Mouse (Mus musculus) skeletal muscle tissue, adult 2 months (tissue): ENCODE data around the gene Rps26.
A peak's percentile ranks its signal among the peaks of the same experiment; 100 is the strongest.
"Not testable (repeated sequence)": the region's sequence is repeated elsewhere in the genome, so short reads cannot be mapped to it uniquely, and the experiment has no call there.

Experiments
- DNase-seq: peaks from one replicate; pipeline ENCODE4 v3.0.0-alpha.2; 2012; ENCODE audit warnings: low read depth, low spot score

The Rps26 gene

DNA sequence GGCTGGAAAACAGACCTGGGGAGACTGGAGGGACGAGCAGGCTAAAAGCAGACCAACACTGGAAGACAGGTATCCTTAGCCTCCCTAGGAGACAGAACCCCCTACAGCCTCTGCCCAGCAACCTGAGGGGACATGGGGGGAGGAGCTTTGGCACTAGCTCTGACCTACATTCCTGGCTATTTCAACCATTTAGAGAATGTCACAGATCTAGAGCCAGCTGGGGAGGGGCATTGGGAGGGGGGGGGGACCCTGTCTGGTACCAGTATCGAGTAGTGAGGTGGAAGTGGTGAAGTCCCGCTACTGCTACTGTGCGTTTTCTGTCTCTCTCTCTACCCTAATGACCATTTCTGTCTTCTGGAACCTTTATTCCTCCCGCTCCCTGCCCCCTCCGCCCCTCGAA, 15.3 kb upstream of the Rps26 start:
- DNase-seq: no peak

GRCm38 (mm10) chr10:128640891-128641290, 14.3 kb upstream of the Rps26 start:
- no peak for DNase-seq

- DNase-seq: no peak
Observed at GRCm38 (mm10) chr10:128639999-128640398, 13.5 kb upstream of the Rps26 start.

- no peak for DNase-seq
Observed at GRCm38 (mm10) chr10:128637011-128637410, 10.5 kb upstream of the Rps26 start.

- DNase-seq: no peak
Observed at GRCm38 (mm10) chr10:128636561-128636960, 10.0 kb upstream of the Rps26 start.

GRCm38 (mm10) chr10:128635697-128636096, 9.2 kb upstream of the Rps26 start:
- no peak for DNase-seq

DNA sequence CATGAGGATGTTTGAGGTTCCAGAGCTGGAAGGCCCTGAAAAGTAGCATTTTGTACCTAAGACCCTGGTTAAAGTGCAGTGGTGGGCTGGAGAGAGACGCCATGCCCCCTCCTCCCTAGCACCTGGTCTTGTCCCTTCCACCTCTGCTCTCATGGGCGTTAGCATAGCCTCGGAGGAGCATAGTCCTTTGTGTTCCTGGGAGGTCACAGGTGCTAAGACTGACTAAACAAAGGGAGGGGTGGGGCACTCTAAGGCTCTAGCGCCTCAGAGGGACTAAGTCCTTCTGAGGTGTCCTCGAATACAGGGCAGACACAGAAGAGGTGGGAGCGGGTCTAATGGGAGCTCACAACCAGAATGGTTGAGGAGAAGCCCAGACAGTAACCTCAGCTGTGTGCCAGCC, 5.0 kb upstream of the Rps26 start:
- no peak for DNase-seq

DNA sequence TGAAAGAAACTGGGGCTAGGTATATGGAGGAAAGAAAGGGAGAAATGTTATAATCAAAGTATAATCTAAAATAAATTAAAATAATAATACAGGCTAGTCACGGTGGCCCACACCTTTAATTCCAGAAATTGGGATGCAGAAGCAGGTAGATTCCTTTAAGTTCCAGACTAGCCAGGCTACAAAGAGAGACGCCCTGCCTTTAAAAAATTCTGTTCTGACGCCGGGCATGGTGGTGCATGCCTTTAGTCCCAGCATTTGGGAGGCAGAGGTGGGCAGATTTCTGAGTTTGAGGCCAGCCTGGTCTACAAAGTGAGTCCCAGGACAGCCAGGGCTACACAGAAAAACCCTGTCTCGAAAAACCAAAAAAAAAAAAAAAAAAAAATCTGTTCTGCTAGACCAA, 3.8 kb upstream of the Rps26 start:
- DNase-seq: not testable (repeated sequence)

GRCm38 (mm10) chr10:128629746-128630145, 3.2 kb upstream of the Rps26 start:
- DNase-seq: no peak

GRCm38 (mm10) chr10:128627398-128628317, 1.1 kb upstream of the Rps26 start:
- DNase-seq: no peak

DNA sequence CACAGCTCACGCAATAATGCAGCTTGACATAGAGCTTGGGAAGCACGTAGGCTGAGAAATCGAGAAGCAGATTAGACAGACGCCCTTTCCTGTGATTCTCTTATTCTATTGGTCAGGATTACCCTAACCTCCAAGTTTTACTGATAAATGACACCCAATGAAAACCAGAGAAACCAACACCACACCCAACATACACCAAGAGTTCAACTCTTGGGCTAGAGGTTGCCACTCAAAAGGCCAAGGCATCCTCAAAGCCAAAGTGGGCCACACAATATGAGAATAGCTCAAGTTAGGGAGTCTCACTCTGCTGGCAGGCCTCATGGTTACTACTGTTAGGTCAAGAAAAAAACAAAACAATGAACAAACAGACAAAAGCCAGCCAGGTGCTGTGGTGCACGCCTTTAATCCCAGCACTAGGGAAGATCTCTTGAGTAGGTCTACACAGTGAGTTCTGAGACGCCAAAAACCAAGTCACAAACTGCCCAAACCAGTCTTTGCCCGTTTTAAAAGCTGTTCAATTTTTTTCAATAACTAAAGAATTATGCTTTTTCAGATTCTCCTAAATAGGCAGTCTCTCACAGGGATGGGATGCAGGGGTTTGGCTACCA, 1.2 kb downstream of the Rps26 start:
- no peak for DNase-seq

DNA sequence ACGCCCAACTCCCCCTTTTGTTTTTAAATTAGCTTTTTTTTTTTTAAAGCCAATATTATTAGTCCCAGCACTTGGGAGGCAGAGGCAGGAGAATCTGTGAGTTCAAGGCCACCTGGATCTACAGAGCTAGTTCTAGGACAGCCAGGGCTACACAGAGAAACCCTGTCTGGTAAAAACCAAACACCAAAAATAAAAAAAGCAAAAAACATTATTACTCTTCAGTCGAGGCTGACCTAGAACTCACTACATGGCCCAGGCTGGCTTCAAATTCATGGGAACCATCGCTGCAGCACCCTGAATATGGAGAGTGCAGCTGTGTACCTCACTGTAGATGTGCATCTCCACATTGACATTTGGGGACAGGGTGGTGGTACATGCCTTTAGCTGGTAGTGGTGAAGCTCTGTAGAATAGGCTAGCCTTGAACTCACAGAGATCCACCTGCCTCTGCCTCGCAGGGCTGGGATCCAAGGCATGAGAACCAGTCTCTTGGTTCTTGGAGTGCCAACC, 3.4 kb downstream of the Rps26 start:
- not testable (repeated sequence) for DNase-seq

DNA sequence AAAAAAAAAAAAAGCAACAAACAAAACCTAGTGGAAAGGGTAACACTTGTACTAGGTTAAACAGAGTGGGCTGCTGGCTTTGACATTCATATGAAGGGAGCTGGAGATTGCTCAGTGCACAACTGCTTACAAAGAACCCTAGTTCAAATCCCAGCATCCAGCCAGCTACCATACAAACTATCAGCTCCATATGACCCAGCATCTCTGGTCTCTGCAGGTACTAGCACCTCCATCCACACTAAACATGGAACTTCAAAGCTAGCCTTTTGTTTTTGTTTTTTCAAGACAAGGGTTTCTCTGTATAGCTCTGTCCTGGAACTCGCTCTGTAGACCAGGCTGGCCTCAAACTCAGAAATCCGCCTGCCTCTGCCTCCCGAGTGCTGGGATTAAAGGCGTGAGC, 3.8 kb downstream of the Rps26 start:
- DNase-seq: no peak

DNA sequence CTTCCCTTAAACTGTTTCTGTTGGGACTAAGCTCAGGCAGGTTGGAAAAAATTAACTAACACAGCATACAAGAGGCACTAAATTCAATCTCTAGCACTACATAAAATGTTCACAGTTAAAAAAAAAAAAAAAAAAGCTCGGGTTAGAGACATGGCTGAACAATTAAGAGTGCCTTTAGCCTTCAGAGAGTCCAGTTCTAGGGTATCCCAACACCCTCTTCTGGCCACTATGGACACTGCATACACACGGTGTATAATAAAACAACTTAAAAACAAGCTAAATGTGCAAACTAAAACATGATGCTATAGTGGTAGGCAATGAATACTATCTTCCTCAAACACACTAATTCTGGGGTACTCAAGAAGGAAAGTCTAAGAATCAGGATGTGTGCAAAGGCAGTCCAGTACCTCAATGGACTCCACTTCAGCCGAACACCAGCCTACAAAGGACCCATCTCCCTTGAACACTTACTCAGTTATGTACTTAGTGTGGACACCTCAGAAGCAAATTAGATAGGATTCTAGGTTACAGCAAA, 4.5 kb downstream of the Rps26 start:
- DNase-seq: no peak

DNA sequence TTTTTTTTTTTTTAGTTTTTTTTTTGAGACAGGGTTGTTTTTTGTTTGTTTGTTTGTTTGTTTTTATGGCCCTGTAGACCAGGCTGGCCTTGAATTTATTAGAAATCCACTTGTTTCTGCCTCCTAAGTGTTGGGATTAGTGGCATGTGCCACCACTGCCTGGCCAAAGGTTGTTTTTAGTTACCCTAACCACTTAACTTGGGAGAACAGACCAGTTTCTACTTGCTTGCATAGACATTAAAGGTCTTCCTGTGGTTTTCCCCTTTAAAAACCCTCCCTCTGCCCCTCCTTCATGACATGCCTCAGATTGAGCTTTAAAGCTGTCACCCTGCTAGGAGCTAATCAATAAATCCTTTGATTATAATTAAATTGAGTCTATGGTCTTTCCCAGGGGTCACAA, 6.3 kb downstream of the Rps26 start:
- DNase-seq: no peak

DNA sequence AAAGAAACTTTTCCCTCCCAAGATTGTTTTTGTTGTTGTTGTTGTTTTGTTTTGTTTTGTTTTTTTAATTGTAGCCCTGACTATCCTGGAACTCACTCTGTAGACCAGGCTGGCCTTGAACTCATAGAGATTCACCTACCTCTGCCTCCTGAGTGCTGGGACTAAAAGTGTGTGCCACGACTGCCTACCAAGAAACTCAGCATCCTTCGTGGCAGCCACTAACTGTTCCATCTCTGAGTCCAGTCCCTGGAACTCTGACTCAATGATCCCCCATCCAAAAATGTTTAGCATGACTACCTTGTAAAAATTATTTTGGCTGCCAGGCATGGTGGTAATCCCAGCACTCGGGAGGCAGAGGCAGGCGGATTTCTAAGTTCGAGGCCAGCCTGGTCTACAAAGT, 7.4 kb downstream of the Rps26 start:
- DNase-seq: not testable (repeated sequence)

DNA sequence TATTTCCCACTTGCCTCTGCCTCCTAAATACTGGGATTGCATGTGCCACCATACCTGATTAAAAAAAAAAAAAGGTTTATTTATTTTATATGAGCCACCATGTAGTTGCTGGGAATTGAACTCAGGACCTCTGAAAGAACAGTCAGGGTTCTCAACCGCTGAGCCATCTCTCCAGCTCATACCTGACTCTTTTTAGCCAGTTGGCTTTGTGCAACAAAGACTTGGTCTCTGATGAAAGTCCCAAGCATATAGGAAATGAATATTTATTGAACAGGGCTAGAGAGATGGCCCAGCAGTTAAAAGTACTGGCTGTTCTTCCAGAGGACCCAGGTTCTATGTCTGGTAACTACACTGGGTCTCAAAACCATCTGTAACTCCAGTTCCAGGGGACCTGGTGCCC, 8.0 kb downstream of the Rps26 start:
- no peak for DNase-seq

GRCm38 (mm10) chr10:128615798-128616448, 10.6 kb downstream of the Rps26 start:
- not testable (repeated sequence) for DNase-seq

- no peak for DNase-seq
Observed at GRCm38 (mm10) chr10:128614934-128615333, 11.6 kb downstream of the Rps26 start.

- DNase-seq: not testable (repeated sequence)
Observed at GRCm38 (mm10) chr10:128613820-128614219, 12.7 kb downstream of the Rps26 start.

DNA sequence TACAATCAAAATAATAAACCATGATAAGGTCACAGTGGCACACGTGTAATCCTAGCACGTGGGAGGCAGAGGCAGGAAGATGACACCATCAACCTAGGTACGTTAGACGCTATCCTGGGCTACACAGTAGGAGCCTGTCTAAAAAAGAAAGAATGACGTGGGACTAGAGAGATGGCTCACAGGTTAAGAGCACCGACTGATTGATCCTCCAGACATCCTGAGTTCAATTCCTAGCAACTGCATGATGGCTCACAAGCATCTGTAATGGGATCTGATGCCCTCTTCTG, 13.4 kb downstream of the Rps26 start:
- no peak for DNase-seq

DNA sequence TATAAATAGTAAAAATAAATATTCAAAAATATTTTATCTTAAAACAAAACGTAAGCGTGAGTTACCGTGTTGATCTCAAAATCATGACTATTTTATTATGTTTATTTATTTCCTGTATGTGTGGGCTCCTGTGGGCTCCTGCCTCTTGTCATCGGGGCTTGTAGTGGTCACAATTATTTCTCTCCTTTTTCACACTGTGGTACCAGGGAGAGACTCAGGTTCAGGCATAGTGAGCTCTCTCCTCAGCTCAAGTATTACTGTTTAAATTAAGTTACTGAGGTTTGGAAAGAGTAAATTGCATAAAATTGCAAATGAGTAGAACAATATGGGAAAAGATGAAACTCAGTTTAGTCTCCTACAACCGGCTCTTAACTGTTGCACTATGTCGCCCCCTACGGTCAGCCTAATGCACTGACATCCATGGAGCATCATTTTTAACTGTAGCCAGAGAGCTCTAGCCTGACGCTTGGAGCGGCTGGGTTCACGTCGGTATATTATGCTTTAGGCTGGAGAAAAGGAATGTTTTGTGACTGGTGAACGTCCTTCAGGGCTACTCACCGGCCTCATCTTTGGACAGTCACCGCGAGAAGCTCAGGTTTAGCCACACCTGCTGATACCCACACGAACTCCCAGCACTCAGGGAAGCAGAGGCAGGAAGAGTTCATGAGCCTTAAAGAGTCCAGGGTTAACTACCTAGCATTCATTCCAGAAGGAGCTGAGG, 14.0 kb downstream of the Rps26 start:
- DNase-seq: peak; percentile 48
